Mouse (Mus musculus) small intestine, adult 2 months (tissue): Measurements from ENCODE around the gene Ctbs.

Source experiments
- CTCF ChIP-seq: fragments of 200-500 bp; IDR thresholded peaks from 2 replicates; pipeline ENCODE4 v1.5.1; 2012; ENCODE audit warnings: low read depth, mild to moderate bottlenecking, control low read depth, inconsistent platforms, low read length, moderate library complexity, mixed read lengths; ENCODE audit not compliant: insufficient replicate concordance, insufficient read length; ENCODE audit errors: extremely low read depth
- POLR2A ChIP-seq: fragments of 200-500 bp; IDR thresholded peaks from 2 replicates; pipeline ENCODE4 v1.6.1; 2012; ENCODE audit warnings: low read depth, mild to moderate bottlenecking, control low read depth, inconsistent platforms, low read length, moderate library complexity

DNA sequence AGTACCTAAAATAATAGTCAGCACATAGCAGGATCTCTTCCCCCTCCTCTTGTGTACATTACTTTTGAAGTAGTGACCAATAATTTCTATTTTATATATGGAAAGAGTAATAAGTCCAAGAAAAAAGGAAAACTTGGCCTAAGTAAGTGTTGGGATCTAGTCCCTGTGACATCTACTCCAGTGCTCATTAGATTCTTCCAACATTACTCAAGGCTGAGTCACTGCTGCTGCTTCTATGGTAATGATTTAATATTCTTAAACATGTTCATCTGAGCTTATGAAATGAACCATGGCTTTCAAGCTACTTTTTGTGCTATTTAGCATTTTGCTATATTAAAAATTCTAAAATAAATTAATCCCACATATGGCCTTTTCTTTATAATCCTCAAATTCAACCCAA is 24.1 kb downstream of the Ctbs start:
- TF ChIP-seq CTCF: no peak
- no peak for TF ChIP-seq POLR2A
